Mouse (Mus musculus): ENCODE results near the gene Gm10645. TPM values are rescaled to one million over a fixed set of nuclear protein-coding genes. Genes with fewer than 3 reads are reported as not detected.

The Gm10645 gene
- total and polyA plus RNA-seq, 2 experiments from 2014 or later, result 2.1 to 11.1 TPM

DNA sequence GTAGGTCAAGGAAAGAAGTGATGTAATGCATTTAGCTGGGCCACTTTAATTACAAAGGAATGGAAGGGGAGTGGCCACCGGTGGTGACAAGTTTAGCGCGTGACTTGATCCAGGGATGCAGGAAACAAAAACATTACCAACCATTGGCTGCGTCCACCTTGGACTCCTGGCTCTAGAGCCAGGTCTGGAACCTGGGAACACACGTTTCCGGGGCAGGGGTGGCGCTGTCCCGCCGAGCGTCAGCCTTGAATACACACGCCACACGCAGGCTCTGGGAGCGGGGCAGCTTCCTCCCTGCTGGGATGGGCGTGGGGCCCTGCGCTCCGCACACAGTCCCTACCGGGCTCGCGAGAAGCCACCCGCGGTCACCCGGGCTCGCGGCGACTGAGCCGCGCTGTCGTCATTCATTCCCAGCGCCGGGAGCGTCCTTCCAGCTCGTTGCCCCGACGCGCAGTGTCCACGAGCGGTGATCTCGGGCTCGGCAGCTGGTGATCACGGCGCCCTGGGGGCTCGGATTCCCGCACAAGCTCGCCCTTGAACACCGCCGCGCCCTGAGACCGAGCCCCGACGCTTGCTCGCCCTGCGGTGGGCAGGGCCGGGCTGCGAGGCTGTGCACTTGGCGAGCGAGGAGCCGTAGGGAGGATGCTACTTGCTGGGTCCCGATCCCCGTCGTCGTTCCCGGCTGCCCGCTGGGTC, 587 bp downstream of the Gm10645 start, which contains the start of gene Tbc1d9:
TSS of gene Tbc1d9 (plus strand) at position 118 of the 696 bp plus-strand sequence.
- DNase-seq (ENCODE audit: low spot score), result peak; percentile 90
- Histone ChIP-seq H3K27ac (ENCODE audit: low read depth, low read length) (peak within 1 kb of the TSS; percentile 94), H3K4me2 (ENCODE audit: low read depth, low read length, poor library complexity, severe bottlenecking) (peak within 1 kb of the TSS; percentile 66), H3K4me3 (ENCODE audit: low read depth, low read length) (peak within 1 kb of the TSS; percentile 96), H3K36me3 (ENCODE audit: insufficient read depth, low read length) (no peaks in the 10 kb centered on the region), H3K27me3 (ENCODE audit: insufficient read depth, low read length) (no peaks in the 10 kb centered on the region), H3K9ac (replicated peaks; ENCODE audit: low read length, poor library complexity, severe bottlenecking) (peak within 1 kb of the TSS; percentile 99), H3K4me1 (ENCODE audit: insufficient read depth, low read length) (peaks cover 12% of the 10 kb centered on the region; the same call in 1 of the 2 replicates), H3K9me3 (ENCODE audit: low read length) (no peaks in the 10 kb centered on the region)
- ATAC-seq (ENCODE audit: low FRiP score), result peak; percentile 90
- TF ChIP-seq CTCF (IDR thresholded peaks at IDR 0.05), result peak; percentile 66
- under 1% methylated on average over 57 of the region's 63 CpGs for WGBS

DNA sequence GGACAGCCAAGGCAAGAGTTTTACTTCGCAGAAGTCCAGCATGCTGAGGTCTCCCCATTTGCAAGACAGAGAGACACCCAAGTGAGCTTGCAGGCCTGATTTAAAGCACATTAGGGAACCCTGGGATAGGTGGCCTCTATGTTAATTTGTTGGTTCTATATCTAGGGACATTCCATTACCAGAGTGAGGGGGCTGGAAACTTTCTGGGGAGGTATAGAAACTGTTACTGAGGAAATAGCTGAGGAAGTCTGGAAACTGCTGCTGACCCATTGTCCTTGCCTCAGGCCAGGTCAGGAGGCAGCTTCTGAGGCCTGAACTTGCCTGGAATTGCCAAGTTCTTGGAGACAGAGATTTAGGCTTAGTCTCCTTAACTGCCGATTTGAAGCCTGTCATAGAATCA, 5.4 kb downstream of the Gm10645 start:
- WGBS, result 74% methylated on average over 2 of the region's 2 CpGs
- Histone ChIP-seq H3K4me3 (ENCODE audit: low read depth, low read length) (no peak overlapping the region), H3K27me3 (ENCODE audit: insufficient read depth, low read length) (no peaks in the 10 kb centered on the region), H3K4me2 (ENCODE audit: low read depth, low read length, poor library complexity, severe bottlenecking) (no peak overlapping the region), H3K36me3 (ENCODE audit: insufficient read depth, low read length) (no peaks in the 10 kb centered on the region), H3K9ac (replicated peaks; ENCODE audit: low read length, poor library complexity, severe bottlenecking) (no peak overlapping the region), H3K4me1 (ENCODE audit: insufficient read depth, low read length) (no peaks in the 10 kb centered on the region), H3K9me3 (ENCODE audit: low read length) (no peaks in the 10 kb centered on the region), H3K27ac (ENCODE audit: low read depth, low read length) (no peak overlapping the region)
- ATAC-seq (ENCODE audit: low FRiP score), result no peak
- no peak for TF ChIP-seq CTCF (IDR thresholded peaks at IDR 0.05)
- no peak for DNase-seq (ENCODE audit: low spot score)

DNA sequence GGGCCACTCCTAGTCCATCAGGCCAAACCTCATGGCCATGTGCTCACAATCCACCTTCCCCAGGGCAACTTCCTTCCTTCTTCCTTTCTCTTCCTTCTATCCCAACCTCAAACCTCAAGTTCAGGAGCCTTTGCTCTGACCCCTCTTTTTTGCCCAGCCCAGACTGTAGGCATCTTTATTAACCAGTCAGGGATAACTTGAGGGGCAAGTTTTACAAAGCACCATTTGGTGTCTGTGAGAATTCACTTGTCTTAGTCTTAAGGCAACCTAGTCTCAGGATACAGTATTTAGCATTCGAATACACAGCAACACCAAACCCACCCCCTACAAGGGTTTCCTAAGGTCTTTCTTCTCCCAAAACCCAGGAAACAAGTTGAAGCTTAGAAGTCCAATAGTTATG, 6.4 kb downstream of the Gm10645 start:
- no peak overlapping the region for H3K9ac ChIP-seq (replicated peaks; ENCODE audit: low read length, poor library complexity, severe bottlenecking)
- ATAC-seq (ENCODE audit: low FRiP score), result no peak
- no peak for DNase-seq (ENCODE audit: low spot score)
- no peaks in the 10 kb centered on the region for H3K27me3 ChIP-seq (ENCODE audit: insufficient read depth, low read length)
- no peaks in the 10 kb centered on the region for H3K36me3 ChIP-seq (ENCODE audit: insufficient read depth, low read length)
- no peak overlapping the region for H3K27ac ChIP-seq (ENCODE audit: low read depth, low read length)
- H3K4me3 ChIP-seq (ENCODE audit: low read depth, low read length), result no peak overlapping the region
- 68% methylated on average over 1 of the region's 1 CpGs for WGBS
- no peak for TF ChIP-seq CTCF (IDR thresholded peaks at IDR 0.05)
- H3K4me2 ChIP-seq (ENCODE audit: low read depth, low read length, poor library complexity, severe bottlenecking), result no peak overlapping the region
- H3K9me3 ChIP-seq (ENCODE audit: low read length), result no peaks in the 10 kb centered on the region
- no peaks in the 10 kb centered on the region for H3K4me1 ChIP-seq (ENCODE audit: insufficient read depth, low read length)

DNA sequence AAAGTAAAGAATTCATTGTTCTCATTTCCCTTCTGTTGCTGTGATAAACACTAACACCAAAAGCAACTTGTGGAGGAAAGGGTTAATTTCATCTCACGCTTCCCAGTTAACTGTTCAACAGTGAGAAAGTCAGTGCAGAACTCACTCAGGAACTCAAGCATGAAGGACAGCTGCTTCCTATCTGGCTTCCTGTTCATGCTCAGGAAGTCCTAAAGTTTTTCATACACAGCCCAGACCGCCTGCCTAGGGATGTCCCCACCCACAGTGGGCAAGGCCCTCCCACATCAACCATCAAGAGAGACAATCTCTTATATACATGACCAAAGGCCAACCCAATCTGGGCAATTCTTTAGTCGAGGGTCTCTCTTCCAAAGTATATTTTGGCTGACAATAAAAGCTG, 7.0 kb downstream of the Gm10645 start:
- H3K4me1 ChIP-seq (ENCODE audit: insufficient read depth, low read length), result no peaks in the 10 kb centered on the region
- no peaks in the 10 kb centered on the region for H3K9me3 ChIP-seq (ENCODE audit: low read length)
- H3K27me3 ChIP-seq (ENCODE audit: insufficient read depth, low read length), result no peaks in the 10 kb centered on the region
- WGBS, result 75% methylated on average over 3 of the region's 3 CpGs
- H3K9ac ChIP-seq (replicated peaks; ENCODE audit: low read length, poor library complexity, severe bottlenecking), result no peak overlapping the region
- H3K4me2 ChIP-seq (ENCODE audit: low read depth, low read length, poor library complexity, severe bottlenecking), result no peak overlapping the region
- DNase-seq (ENCODE audit: low spot score) (no peak), ATAC-seq (ENCODE audit: low FRiP score) (no peak)
- no peak overlapping the region for H3K4me3 ChIP-seq (ENCODE audit: low read depth, low read length)
- no peak for TF ChIP-seq CTCF (IDR thresholded peaks at IDR 0.05)
- no peaks in the 10 kb centered on the region for H3K36me3 ChIP-seq (ENCODE audit: insufficient read depth, low read length)
- no peak overlapping the region for H3K27ac ChIP-seq (ENCODE audit: low read depth, low read length)

DNA sequence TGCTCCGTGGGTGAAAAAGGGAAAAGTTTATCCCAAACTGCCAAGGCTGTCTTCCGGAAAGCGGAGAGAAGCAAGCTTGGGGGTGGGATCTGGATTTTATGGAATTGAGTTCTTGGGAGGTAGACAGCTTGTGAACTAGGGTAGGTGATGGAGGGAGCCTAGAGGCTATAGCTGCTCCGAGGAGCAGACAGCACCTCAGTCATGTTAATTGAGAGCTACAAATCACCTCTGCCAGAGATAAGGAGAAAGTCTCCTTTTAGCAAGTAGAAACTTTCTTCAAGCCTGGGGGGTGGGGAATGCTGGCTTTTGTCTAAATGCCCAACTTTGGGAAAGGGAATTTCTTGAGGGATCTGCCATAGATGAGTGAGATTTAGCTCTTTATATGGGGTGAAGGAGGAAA, 10.9 kb downstream of the Gm10645 start:
- 47% methylated on average over 4 of the region's 4 CpGs for WGBS
- Histone ChIP-seq H3K9me3 (ENCODE audit: low read length) (no peaks in the 10 kb centered on the region), H3K27me3 (ENCODE audit: insufficient read depth, low read length) (no peaks in the 10 kb centered on the region), H3K27ac (ENCODE audit: low read depth, low read length) (no peak overlapping the region), H3K4me3 (ENCODE audit: low read depth, low read length) (no peak overlapping the region), H3K36me3 (ENCODE audit: insufficient read depth, low read length) (no peaks in the 10 kb centered on the region), H3K9ac (replicated peaks; ENCODE audit: low read length, poor library complexity, severe bottlenecking) (no peak overlapping the region), H3K4me1 (ENCODE audit: insufficient read depth, low read length) (no peaks in the 10 kb centered on the region), H3K4me2 (ENCODE audit: low read depth, low read length, poor library complexity, severe bottlenecking) (no peak overlapping the region)
- DNase-seq (ENCODE audit: low spot score), result no peak
- TF ChIP-seq CTCF (IDR thresholded peaks at IDR 0.05), result no peak
- ATAC-seq (ENCODE audit: low FRiP score), result no peak

DNA sequence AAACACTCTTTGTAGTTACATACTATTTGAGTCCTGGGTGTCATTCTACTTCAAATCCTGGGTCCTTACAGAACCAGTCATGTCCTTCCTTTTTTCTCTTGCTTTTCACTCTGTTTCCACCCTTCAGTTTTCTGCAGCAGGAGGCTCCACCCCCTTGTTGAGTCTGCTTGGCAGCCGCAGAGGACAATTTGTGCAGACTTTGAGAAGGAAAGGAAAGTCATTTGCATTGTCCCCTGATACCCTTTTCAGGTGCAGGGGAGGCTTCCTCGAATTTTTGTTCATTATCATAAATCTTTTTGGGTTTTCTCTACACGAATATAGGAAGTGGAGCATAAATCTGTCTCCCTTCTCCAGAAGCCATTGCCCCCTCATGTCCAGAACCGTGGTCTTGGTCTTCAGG, 13.5 kb downstream of the Gm10645 start:
- DNase-seq (ENCODE audit: low spot score), result no peak
- 67% methylated on average over 4 of the region's 4 CpGs for WGBS
- ATAC-seq (ENCODE audit: low FRiP score), result no peak
- TF ChIP-seq CTCF (IDR thresholded peaks at IDR 0.05), result no peak
- Histone ChIP-seq H3K9ac (replicated peaks; ENCODE audit: low read length, poor library complexity, severe bottlenecking) (no peak overlapping the region), H3K27ac (ENCODE audit: low read depth, low read length) (no peak overlapping the region), H3K36me3 (ENCODE audit: insufficient read depth, low read length) (no peaks in the 10 kb centered on the region), H3K4me1 (ENCODE audit: insufficient read depth, low read length) (no peaks in the 10 kb centered on the region), H3K9me3 (ENCODE audit: low read length) (no peaks in the 10 kb centered on the region), H3K4me2 (ENCODE audit: low read depth, low read length, poor library complexity, severe bottlenecking) (no peak overlapping the region), H3K4me3 (ENCODE audit: low read depth, low read length) (no peak overlapping the region), H3K27me3 (ENCODE audit: insufficient read depth, low read length) (no peaks in the 10 kb centered on the region)

Data from midbrain, postnatal 0 days (tissue).